Mouse (Mus musculus) kidney, embryonic 14.5 days (tissue): ENCODE measurements around the gene Tjap1. TPM values are rescaled to one million over a fixed set of nuclear protein-coding genes. Genes with fewer than 3 reads are reported as not detected.

Source experiments
- ATAC-seq: fragments of 200-750 bp; cut with Nextera tagmentation; 2 replicates; pipeline ENCODE4 v1.8.0; 2017; ENCODE audit warnings: moderate number of reproducible peaks, mild to moderate bottlenecking, moderate TSS enrichment, moderate library complexity; ENCODE audit not compliant: low FRiP score, low TSS enrichment
- H3K27ac ChIP-seq: fragments of 300-500 bp; sonication (generic); 2 replicates; pipeline ENCODE4 v1.5.1; 2014; ENCODE audit warnings: low read depth, mild to moderate bottlenecking, low read length, moderate library complexity, mixed read lengths
- H3K27me3 ChIP-seq: fragments of 300-500 bp; sonication (generic); 2 replicates; pipeline ENCODE4 v1.6.1; 2014; ENCODE audit warnings: mild to moderate bottlenecking, low read length; ENCODE audit not compliant: control insufficient read depth, insufficient read depth
- H3K36me3 ChIP-seq: fragments of 300-500 bp; sonication (generic); 2 replicates; pipeline ENCODE4 v1.6.1; 2014; ENCODE audit warnings: low read length, mixed read lengths; ENCODE audit not compliant: control insufficient read depth, insufficient read depth
- H3K4me1 ChIP-seq: fragments of 300-500 bp; sonication (generic); 2 replicates; pipeline ENCODE4 v1.6.1; 2014; ENCODE audit warnings: low read length, mixed read lengths; ENCODE audit not compliant: control insufficient read depth, insufficient read depth
- H3K4me2 ChIP-seq: fragments of 300-500 bp; sonication (generic); replicated peaks from 2 replicates; pipeline ENCODE4 v1.6.1; 2014; ENCODE audit warnings: low read depth, mild to moderate bottlenecking, low read length
- H3K4me3 ChIP-seq: fragments of 300-500 bp; sonication (generic); 2 replicates; pipeline ENCODE4 v1.5.1; 2014; ENCODE audit warnings: mild to moderate bottlenecking, low read length
- H3K9ac ChIP-seq: fragments of 300-500 bp; sonication (generic); 2 replicates; pipeline ENCODE4 v1.6.1; 2014; ENCODE audit warnings: low read depth, mild to moderate bottlenecking, low read length, moderate library complexity
- H3K9me3 ChIP-seq: fragments of 300-500 bp; sonication (generic); 2 replicates; pipeline ENCODE4 v1.6.1; 2016; ENCODE audit warnings: low read length; ENCODE audit not compliant: control insufficient read depth
- WGBS: fragments of 180-500 bp; shearing (Covaris S2); extraction: QIAGEN DNeasy Blood & Tissue Kit; methylation state at CpG from one replicate; pipeline ENCODE4 v1.1.7; 2014; 5-methylcytosine and 5-hydroxymethylcytosine counted together
- polyA plus RNA-seq: library from polyadenylated mRNA; unstranded; fragments of >200 nt; fragmentation: Nextera tagmentation; extraction: Ambion mirVana; gene quantifications from 2 replicates; pipeline ENCODE4 v1.2.1, GENCODE M21; 2014

Gene Tjap1
- polyA plus RNA-seq, 1 experiment from 2014 or later = 39.4 TPM

- WGBS = 83% methylated on average over 6 of the region's 6 CpGs
- H3K4me3 ChIP-seq = no peak overlapping the region
- no peaks in the 10 kb centered on the region for H3K4me1 ChIP-seq
- H3K27me3 ChIP-seq = no peaks in the 10 kb centered on the region
- no peak overlapping the region for H3K4me2 ChIP-seq
- peaks cover 63% of the 10 kb centered on the region for H3K36me3 ChIP-seq
- no peak overlapping the region for H3K9ac ChIP-seq
- H3K9me3 ChIP-seq = no peaks in the 10 kb centered on the region
- H3K27ac ChIP-seq = no peak overlapping the region
- ATAC-seq = no peak
Measured at GRCm38 (mm10) chr17:46275034-46275433, 7.8 kb downstream of the Tjap1 start.

GRCm38 (mm10) chr17:46274465-46274864 is 8.4 kb downstream of the Tjap1 start:
- no peak for ATAC-seq
- no peaks in the 10 kb centered on the region for H3K4me1 ChIP-seq
- H3K9ac ChIP-seq = no peak overlapping the region
- no peak overlapping the region for H3K4me2 ChIP-seq
- 59% methylated on average over 6 of the region's 6 CpGs for WGBS
- no peaks in the 10 kb centered on the region for H3K27me3 ChIP-seq
- H3K9me3 ChIP-seq = no peaks in the 10 kb centered on the region
- H3K27ac ChIP-seq = no peak overlapping the region
- H3K4me3 ChIP-seq = no peak overlapping the region
- H3K36me3 ChIP-seq = peaks cover 61% of the 10 kb centered on the region

GRCm38 (mm10) chr17:46273803-46274236 is 9.0 kb downstream of the Tjap1 start:
- no peak overlapping the region for H3K9ac ChIP-seq
- no peak overlapping the region for H3K4me3 ChIP-seq
- H3K27ac ChIP-seq = no peak overlapping the region
- 80% methylated on average over 1 of the region's 1 CpGs for WGBS
- no peaks in the 10 kb centered on the region for H3K27me3 ChIP-seq
- H3K9me3 ChIP-seq = no peaks in the 10 kb centered on the region
- no peak overlapping the region for H3K4me2 ChIP-seq
- no peak for ATAC-seq
- no peaks in the 10 kb centered on the region for H3K4me1 ChIP-seq
- H3K36me3 ChIP-seq = peaks cover 55% of the 10 kb centered on the region

GRCm38 (mm10) chr17:46272675-46273074 is 10.2 kb downstream of the Tjap1 start:
- H3K4me2 ChIP-seq = no peak overlapping the region
- H3K27ac ChIP-seq = no peak overlapping the region
- no peak for ATAC-seq
- no peaks in the 10 kb centered on the region for H3K27me3 ChIP-seq
- no peak overlapping the region for H3K4me3 ChIP-seq
- no peak overlapping the region for H3K9ac ChIP-seq
- WGBS = 81% methylated on average over 5 of the region's 5 CpGs
- no peaks in the 10 kb centered on the region for H3K9me3 ChIP-seq
- H3K36me3 ChIP-seq = peaks cover 50% of the 10 kb centered on the region
- H3K4me1 ChIP-seq = no peaks in the 10 kb centered on the region

- Histone ChIP-seq H3K4me2 (no peak overlapping the region), H3K36me3 (peaks cover 49% of the 10 kb centered on the region), H3K9me3 (no peaks in the 10 kb centered on the region), H3K4me3 (no peak overlapping the region), H3K4me1 (no peaks in the 10 kb centered on the region), H3K27me3 (no peaks in the 10 kb centered on the region), H3K27ac (no peak overlapping the region), H3K9ac (no peak overlapping the region)
- 100% methylated on average over 2 of the region's 2 CpGs for WGBS
- ATAC-seq = no peak
Measured at GRCm38 (mm10) chr17:46272058-46272457, 10.8 kb downstream of the Tjap1 start.

GRCm38 (mm10) chr17:46269771-46270534 is 12.9 kb downstream of the Tjap1 start:
- WGBS = 87% methylated on average over 19 of the region's 19 CpGs
- Histone ChIP-seq H3K36me3 (peaks cover 62% of the 10 kb centered on the region), H3K9ac (no peak overlapping the region)

GRCm38 (mm10) chr17:46268026-46268720 is 14.7 kb downstream of the Tjap1 start:
- no peaks in the 10 kb centered on the region for H3K27me3 ChIP-seq
- no peak overlapping the region for H3K4me2 ChIP-seq
- no peak overlapping the region for H3K27ac ChIP-seq
- peaks cover 7% of the 10 kb centered on the region; the same call in 1 of the 2 replicates for H3K4me1 ChIP-seq
- peaks cover 68% of the 10 kb centered on the region for H3K36me3 ChIP-seq
- 81% methylated on average over 10 of the region's 10 CpGs for WGBS
- no peak overlapping the region for H3K4me3 ChIP-seq
- H3K9ac ChIP-seq = no peak overlapping the region; the same call in 1 of the 2 replicates
- H3K9me3 ChIP-seq = no peaks in the 10 kb centered on the region
- ATAC-seq = no peak

More at GRCm38 (mm10) chr17:46269771-46270534, 12.9 kb downstream of the Tjap1 start:
- Histone ChIP-seq H3K4me1 (peaks cover 7% of the 10 kb centered on the region; the same call in 1 of the 2 replicates), H3K4me2 (no peak overlapping the region), H3K9me3 (no peaks in the 10 kb centered on the region), H3K27me3 (no peaks in the 10 kb centered on the region), H3K27ac (no peak overlapping the region), H3K4me3 (no peak overlapping the region)
- ATAC-seq = no peak

GRCm38 (mm10) chr17:46267511-46267910 is 15.3 kb downstream of the Tjap1 start:
- H3K9ac ChIP-seq = peak overlapping the region; percentile 7; the same call in 1 of the 2 replicates
- no peak overlapping the region for H3K27ac ChIP-seq
- H3K36me3 ChIP-seq = peaks cover 75% of the 10 kb centered on the region
- peaks cover 7% of the 10 kb centered on the region; the same call in 1 of the 2 replicates for H3K4me1 ChIP-seq
- no peaks in the 10 kb centered on the region for H3K27me3 ChIP-seq
- H3K9me3 ChIP-seq = no peaks in the 10 kb centered on the region
- WGBS = 81% methylated on average over 7 of the region's 7 CpGs
- no peak overlapping the region for H3K4me2 ChIP-seq
- no peak for ATAC-seq
- H3K4me3 ChIP-seq = no peak overlapping the region

- no peaks in the 10 kb centered on the region for H3K27me3 ChIP-seq
- no peaks in the 10 kb centered on the region for H3K9me3 ChIP-seq
- ATAC-seq = no peak
- H3K27ac ChIP-seq = no peak overlapping the region
- H3K4me3 ChIP-seq = no peak overlapping the region
- 41% methylated on average over 6 of the region's 6 CpGs for WGBS
- peaks cover 7% of the 10 kb centered on the region; the same call in 1 of the 2 replicates for H3K4me1 ChIP-seq
- no peak overlapping the region for H3K4me2 ChIP-seq
- no peak overlapping the region for H3K9ac ChIP-seq
- peaks cover 77% of the 10 kb centered on the region for H3K36me3 ChIP-seq
Measured at GRCm38 (mm10) chr17:46266986-46267385, 15.8 kb downstream of the Tjap1 start.
